Mouse (Mus musculus) bone marrow macrophage, adult 2 months (primary cell): ENCODE results near the gene Mzt1. TPM values are rescaled to one million over a fixed set of nuclear protein-coding genes. Genes with fewer than 3 reads are reported as not detected.

ENCODE experiments used
- H3K27ac ChIP-seq: 2 replicates; pipeline ENCODE4 v1.5.1; 2012; ENCODE audit warnings: low read depth, low read length; ENCODE audit not compliant: insufficient read depth
- H3K4me1 ChIP-seq: 2 replicates; pipeline ENCODE4 v1.6.1; 2012; ENCODE audit warnings: low read length; ENCODE audit not compliant: control insufficient read depth, insufficient read depth
- H3K4me3 ChIP-seq: 2 replicates; pipeline ENCODE4 v1.5.1; 2012; ENCODE audit warnings: mild to moderate bottlenecking, low read length, moderate library complexity; ENCODE audit not compliant: insufficient read depth
- CTCF ChIP-seq: IDR thresholded peaks from 2 replicates; pipeline ENCODE4 v1.5.1; 2012; ENCODE audit warnings: low read depth, mild to moderate bottlenecking, low read length, moderate library complexity
- POLR2A ChIP-seq: IDR thresholded peaks from 2 replicates; pipeline ENCODE4 v1.6.1; 2012; ENCODE audit warnings: mild to moderate bottlenecking, low read depth, low read length, borderline replicate concordance
- polyA plus RNA-seq: library from polyadenylated mRNA; stranded (reverse); fragments of >200 nt; gene quantifications from 2 replicates; pipeline ENCODE4 v1.2.4, GENCODE M21; 2012; ENCODE audit not compliant: missing spikeins, insufficient read depth, insufficient read length

Gene Mzt1
- 43.1 and 46.3 TPM in 2 replicates for polyA plus RNA-seq

GRCm38 (mm10) chr14:99046031-99046781 is at the start of gene Mzt1, which contains the start of gene Bora:
Mzt1 (minus strand) TSS chr14:99046134.
Bora (plus strand) TSS chr14:99046222.
- peaks cover 22% of the 10 kb centered on the region for H3K4me1 ChIP-seq
- peak within 1 kb of the TSS; percentile 73 for H3K27ac ChIP-seq
- peak within 1 kb of the TSS; percentile 95 for H3K4me3 ChIP-seq
- TF ChIP-seq POLR2A (no peak), CTCF (no peak)

GRCm38 (mm10) chr14:99088947-99089346 is 43.0 kb upstream of the Mzt1 start:
- Histone ChIP-seq H3K27ac (no peak overlapping the region), H3K4me1 (peaks cover 2% of the 10 kb centered on the region; the same call in 1 of the 2 replicates)
- TF ChIP-seq POLR2A (no peak), CTCF (no peak)

GRCm38 (mm10) chr14:99071146-99071545 is 25.2 kb upstream of the Mzt1 start:
- Histone ChIP-seq H3K4me3 (no peak overlapping the region), H3K27ac (no peak overlapping the region), H3K4me1 (no peaks in the 10 kb centered on the region)
- TF ChIP-seq CTCF (no peak), POLR2A (no peak)

More at GRCm38 (mm10) chr14:99088947-99089346, 43.0 kb upstream of the Mzt1 start:
- H3K4me3 ChIP-seq, result no peak overlapping the region

GRCm38 (mm10) chr14:99063091-99063490 is 17.2 kb upstream of the Mzt1 start:
- Histone ChIP-seq H3K4me3 (no peak overlapping the region), H3K4me1 (peaks cover 2% of the 10 kb centered on the region), H3K27ac (no peak overlapping the region)
- no peak for TF ChIP-seq POLR2A
- no peak for TF ChIP-seq CTCF

GRCm38 (mm10) chr14:99060616-99061015 is 14.7 kb upstream of the Mzt1 start:
- TF ChIP-seq CTCF (no peak), POLR2A (no peak)
- no peak overlapping the region for H3K27ac ChIP-seq
- no peak overlapping the region for H3K4me3 ChIP-seq
- H3K4me1 ChIP-seq, result peaks cover 4% of the 10 kb centered on the region

GRCm38 (mm10) chr14:99058959-99059586 is 13.1 kb upstream of the Mzt1 start:
- TF ChIP-seq CTCF (no peak), POLR2A (no peak)
- peaks cover 4% of the 10 kb centered on the region for H3K4me1 ChIP-seq
- H3K4me3 ChIP-seq, result no peak overlapping the region
- H3K27ac ChIP-seq, result no peak overlapping the region

GRCm38 (mm10) chr14:99046782-99047181 is 848 bp upstream of the Mzt1 start:
- peak overlapping the region; percentile 55 for H3K27ac ChIP-seq
- H3K4me1 ChIP-seq, result peaks cover 17% of the 10 kb centered on the region
- peak overlapping the region; percentile 91 for H3K4me3 ChIP-seq
- TF ChIP-seq POLR2A (no peak), CTCF (no peak)

GRCm38 (mm10) chr14:99045378-99046030 is 430 bp downstream of the Mzt1 start:
- peak overlapping the region; percentile 95 for H3K4me3 ChIP-seq
- peaks cover 25% of the 10 kb centered on the region for H3K4me1 ChIP-seq
- H3K27ac ChIP-seq, result peak overlapping the region; percentile 73
- TF ChIP-seq CTCF (no peak), POLR2A (no peak)

- H3K27ac ChIP-seq, result 0 out of 2 replicates have a peak overlapping the region, but pooled peaks have one; percentile 12
- TF ChIP-seq CTCF (no peak), POLR2A (no peak)
- peaks cover 25% of the 10 kb centered on the region for H3K4me1 ChIP-seq
- H3K4me3 ChIP-seq, result peak overlapping the region; percentile 95
Observed at GRCm38 (mm10) chr14:99044718-99045117, 1.2 kb downstream of the Mzt1 start.

- no peak for TF ChIP-seq CTCF
- peaks cover 25% of the 10 kb centered on the region for H3K4me1 ChIP-seq
- H3K4me3 ChIP-seq, result peak overlapping the region; percentile 35
- no peak overlapping the region for H3K27ac ChIP-seq
Observed at GRCm38 (mm10) chr14:99044096-99044495, 1.8 kb downstream of the Mzt1 start.
